Mouse (Mus musculus) spleen, adult 2 months (tissue): ENCODE results near the gene 1700028K03Rik. TPM values are rescaled to one million over a fixed set of nuclear protein-coding genes. Genes with fewer than 3 reads are reported as not detected.

Experiments
- DNase-seq, 2 experiments: peaks; one replicate each; pipeline versions ENCODE4 v3.0.0 to v3.0.0-alpha.2; 2012 to 2021; ENCODE audit warnings: low spot score in 2 of 2, low read depth in 1 of 2
- H3K27ac ChIP-seq: fragments of 200-500 bp; 2 replicates; pipeline ENCODE4 v1.5.1; 2012; ENCODE audit warnings: low read length, inconsistent platforms; ENCODE audit not compliant: insufficient read depth
- H3K27me3 ChIP-seq: fragments of 200-500 bp; 2 replicates; pipeline ENCODE4 v1.6.1; 2012; ENCODE audit warnings: mild to moderate bottlenecking, moderate library complexity, low read length, inconsistent platforms; ENCODE audit not compliant: control insufficient read depth, insufficient read depth
- H3K36me3 ChIP-seq: fragments of 200-500 bp; 2 replicates; pipeline ENCODE4 v1.6.1; 2012; ENCODE audit warnings: mild to moderate bottlenecking, low read length, inconsistent platforms; ENCODE audit not compliant: control insufficient read depth, insufficient read depth
- H3K4me1 ChIP-seq: fragments of 200-500 bp; 2 replicates; pipeline ENCODE4 v1.6.1; 2011; ENCODE audit warnings: inconsistent platforms; ENCODE audit not compliant: control insufficient read depth, insufficient read depth, insufficient read length
- H3K4me3 ChIP-seq: fragments of 200-500 bp; 2 replicates; pipeline ENCODE4 v1.5.1; 2011; ENCODE audit warnings: mild to moderate bottlenecking, inconsistent platforms; ENCODE audit not compliant: insufficient read depth, insufficient read length; ENCODE audit errors: extremely low read depth
- CTCF ChIP-seq: fragments of 200-500 bp; IDR thresholded peaks from 2 replicates; pipeline ENCODE4 v1.5.1; 2011; ENCODE audit warnings: mild to moderate bottlenecking, inconsistent platforms; ENCODE audit not compliant: insufficient read depth, insufficient read length, insufficient replicate concordance; ENCODE audit errors: extremely low read depth
- POLR2A ChIP-seq: fragments of 200-500 bp; IDR thresholded peaks from 2 replicates; pipeline ENCODE4 v1.6.1; 2011; ENCODE audit warnings: low read depth, low read length, inconsistent platforms
- WGBS: fragments of 180-500 bp; shearing (Covaris S2); methylation state at CpG from one replicate; pipeline ENCODE4 v1.1.7; 2018; 5-methylcytosine and 5-hydroxymethylcytosine counted together
- polyA plus RNA-seq: library from polyadenylated mRNA; depleted of rRNA; stranded (reverse); fragments of >200 nt; gene quantifications from 2 replicates; pipeline ENCODE4 v1.2.3, GENCODE M21; 2012; rRNA removed

The 1700028K03Rik gene
- polyA plus RNA-seq, 1 experiment: 0.01 TPM

GRCm38 (mm10) chr5:107554336-107554735, 19.8 kb downstream of the 1700028K03Rik start:
- 79% methylated on average over 5 of the region's 5 CpGs for WGBS
- Histone ChIP-seq H3K4me1 (no peaks in the 10 kb centered on the region), H3K4me3 (no peak overlapping the region), H3K36me3 (peaks cover 10% of the 10 kb centered on the region), H3K27ac (no peak overlapping the region), H3K27me3 (no peaks in the 10 kb centered on the region)
- no peak for DNase-seq
- TF ChIP-seq POLR2A (no peak), CTCF (no peak)

DNA sequence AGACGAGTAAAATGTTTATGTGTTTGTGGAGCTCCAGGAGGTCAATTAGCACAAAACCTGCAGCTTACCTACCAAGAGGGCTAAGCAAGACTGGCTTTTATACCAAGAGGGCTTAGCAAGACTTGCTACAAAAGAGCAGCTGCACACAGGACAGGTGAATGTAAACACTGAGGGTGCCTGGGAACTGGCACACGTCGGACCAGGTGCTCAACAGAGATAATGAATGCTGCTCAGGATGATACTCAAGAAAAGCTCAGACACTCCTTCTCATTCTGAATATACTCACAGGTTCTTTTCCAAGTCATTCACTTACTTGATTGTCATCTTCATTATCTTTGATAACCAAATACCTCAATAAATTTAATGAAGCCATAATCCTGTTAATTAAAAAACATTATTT, 22.5 kb downstream of the 1700028K03Rik start:
- TF ChIP-seq POLR2A (no peak), CTCF (no peak)
- H3K27ac ChIP-seq: no peak overlapping the region
- no peaks in the 10 kb centered on the region for H3K4me1 ChIP-seq
- no peak overlapping the region for H3K4me3 ChIP-seq
- peaks cover 16% of the 10 kb centered on the region for H3K36me3 ChIP-seq
- H3K27me3 ChIP-seq: no peaks in the 10 kb centered on the region
- 96% methylated on average over 3 of the region's 3 CpGs for WGBS
- no peak for DNase-seq

GRCm38 (mm10) chr5:107569148-107569547, 34.6 kb downstream of the 1700028K03Rik start:
- H3K36me3 ChIP-seq: peaks cover 12% of the 10 kb centered on the region
- TF ChIP-seq CTCF (no peak), POLR2A (no peak)

GRCm38 (mm10) chr5:107597301-107598077, 63.0 kb downstream of the 1700028K03Rik start, which contains the start of the genes Rpap2 and Glmn:
Gene Rpap2, plus strand, starts transcription at chr5:107597373.
Gene Glmn, minus strand, starts transcription at chr5:107597888.
- Histone ChIP-seq H3K27me3 (no peaks in the 10 kb centered on the region), H3K27ac (peak within 1 kb of the TSS; percentile 96), H3K4me1 (no peaks in the 10 kb centered on the region), H3K4me3 (peak within 1 kb of the TSS; percentile 100), H3K36me3 (peaks cover 2% of the 10 kb centered on the region)
- 0% methylated on average over 57 of the region's 64 CpGs for WGBS
- TF ChIP-seq CTCF (no peak), POLR2A (peak; percentile 22)
- peak; percentile 53 to 80 for DNase-seq

More at GRCm38 (mm10) chr5:107569148-107569547, 34.6 kb downstream of the 1700028K03Rik start:
- no peak for DNase-seq
- WGBS: 95% methylated on average over 9 of the region's 9 CpGs
- Histone ChIP-seq H3K27ac (no peak overlapping the region), H3K4me1 (no peaks in the 10 kb centered on the region), H3K27me3 (no peaks in the 10 kb centered on the region), H3K4me3 (no peak overlapping the region)

GRCm38 (mm10) chr5:107598380-107598779, 63.9 kb downstream of the 1700028K03Rik start:
- TF ChIP-seq CTCF (no peak), POLR2A (no peak)
- H3K27ac ChIP-seq: no peak overlapping the region
- no peaks in the 10 kb centered on the region for H3K4me1 ChIP-seq
- H3K4me3 ChIP-seq: no peak overlapping the region
- no peak for DNase-seq
- WGBS: 16% methylated on average over 4 of the region's 4 CpGs
- no peaks in the 10 kb centered on the region for H3K27me3 ChIP-seq
- peaks cover 9% of the 10 kb centered on the region for H3K36me3 ChIP-seq

Other genes starting within 250 kb of the 1700028K03Rik start
- gene Tgfbr3, start 245.1 kb upstream of the 1700028K03Rik start, polyA plus RNA-seq: 20.5 TPM in 2 replicates
- 0.39 and 0.60 TPM in 2 replicates for gene Brdt, start 203.6 kb upstream of the 1700028K03Rik start, polyA plus RNA-seq
- gene Ephx4, start 132.0 kb upstream of the 1700028K03Rik start, polyA plus RNA-seq: 0.12 and 0.26 TPM in 2 replicates
- not detected in 2 replicates for gene Lpcat2b, start 103.2 kb upstream of the 1700028K03Rik start, polyA plus RNA-seq
- 0.70 and 0.74 TPM in 2 replicates for gene Btbd8, start 96.7 kb upstream of the 1700028K03Rik start, polyA plus RNA-seq
- gene Gm42669, start 27.1 kb upstream of the 1700028K03Rik start, polyA plus RNA-seq: 0.06 and 0.07 TPM in 2 replicates
- 1.5 and 2.8 TPM in 2 replicates for gene Rpap2, start 62.7 kb downstream of the 1700028K03Rik start, polyA plus RNA-seq
- gene Glmn, start 63.2 kb downstream of the 1700028K03Rik start, polyA plus RNA-seq: 0.16 and 0.25 TPM in 2 replicates
- 10.6 and 18.3 TPM in 2 replicates for gene Gfi1, start 191.3 kb downstream of the 1700028K03Rik start, polyA plus RNA-seq